Mouse (Mus musculus) duodenum, adult 2 months (tissue): ENCODE results near the gene Cyb561. TPM values are rescaled to one million over a fixed set of nuclear protein-coding genes. Genes with fewer than 3 reads are reported as not detected.

Experiments used
- polyA plus RNA-seq: library from polyadenylated mRNA; depleted of rRNA; stranded (reverse); fragments of >200 nt; gene quantifications from 2 replicates; pipeline ENCODE4 v1.2.3, GENCODE M21; 2012; ENCODE audit warnings: low replicate concordance; rRNA removed

Gene Cyb561
- 37.2 and 62.5 TPM in 2 replicates for polyA plus RNA-seq

DNA sequence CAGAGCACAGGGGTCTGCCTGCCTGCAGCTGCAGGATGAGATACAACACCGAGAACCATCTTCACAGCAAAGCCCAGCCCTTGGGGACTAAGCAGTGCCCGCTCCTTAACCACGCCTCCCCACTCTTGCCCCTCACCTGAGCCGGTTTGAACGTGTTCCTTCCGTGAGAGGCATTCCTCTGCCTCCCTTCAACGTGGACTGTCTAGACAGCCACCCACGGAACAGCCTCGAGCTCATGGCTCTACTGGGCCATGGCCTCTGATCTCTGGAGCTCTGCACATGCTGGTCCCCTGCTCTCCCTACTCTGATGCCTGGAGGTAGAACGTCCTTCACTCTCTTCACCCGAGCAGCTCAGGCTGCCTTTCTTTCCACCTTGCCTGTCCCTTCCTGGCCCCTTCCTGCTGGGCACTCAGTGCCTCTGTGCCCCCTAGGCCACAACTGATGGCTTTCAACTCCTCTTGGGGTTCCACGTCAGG lies at the start of gene Cyb561:
TSS of gene Cyb561 (minus strand) at position 426 of the 476 bp plus-strand sequence.

DNA sequence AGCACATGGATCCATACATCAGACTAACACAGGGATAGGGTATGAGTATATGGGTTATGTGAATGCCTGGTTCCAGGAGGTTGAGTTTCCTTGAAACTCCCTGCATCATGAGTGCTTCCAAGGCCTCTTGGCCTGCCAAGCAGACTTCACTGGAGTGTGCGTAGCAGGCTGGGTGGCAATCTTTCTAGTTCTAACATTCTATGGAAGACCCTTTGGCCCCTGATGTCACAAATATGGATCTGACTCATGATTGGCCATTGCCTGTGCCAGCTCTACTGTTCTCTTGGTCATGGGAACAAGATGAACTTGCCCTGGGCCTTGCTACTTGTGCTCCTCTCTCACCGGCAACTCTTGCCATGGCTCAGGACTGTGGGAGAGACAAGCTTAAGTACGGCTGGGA lies 41.2 kb upstream of the Cyb561 start, which contains the start of gene Ace3:
TSS of gene Ace3 (plus strand) at position 301 of the 400 bp plus-strand sequence.

DNA sequence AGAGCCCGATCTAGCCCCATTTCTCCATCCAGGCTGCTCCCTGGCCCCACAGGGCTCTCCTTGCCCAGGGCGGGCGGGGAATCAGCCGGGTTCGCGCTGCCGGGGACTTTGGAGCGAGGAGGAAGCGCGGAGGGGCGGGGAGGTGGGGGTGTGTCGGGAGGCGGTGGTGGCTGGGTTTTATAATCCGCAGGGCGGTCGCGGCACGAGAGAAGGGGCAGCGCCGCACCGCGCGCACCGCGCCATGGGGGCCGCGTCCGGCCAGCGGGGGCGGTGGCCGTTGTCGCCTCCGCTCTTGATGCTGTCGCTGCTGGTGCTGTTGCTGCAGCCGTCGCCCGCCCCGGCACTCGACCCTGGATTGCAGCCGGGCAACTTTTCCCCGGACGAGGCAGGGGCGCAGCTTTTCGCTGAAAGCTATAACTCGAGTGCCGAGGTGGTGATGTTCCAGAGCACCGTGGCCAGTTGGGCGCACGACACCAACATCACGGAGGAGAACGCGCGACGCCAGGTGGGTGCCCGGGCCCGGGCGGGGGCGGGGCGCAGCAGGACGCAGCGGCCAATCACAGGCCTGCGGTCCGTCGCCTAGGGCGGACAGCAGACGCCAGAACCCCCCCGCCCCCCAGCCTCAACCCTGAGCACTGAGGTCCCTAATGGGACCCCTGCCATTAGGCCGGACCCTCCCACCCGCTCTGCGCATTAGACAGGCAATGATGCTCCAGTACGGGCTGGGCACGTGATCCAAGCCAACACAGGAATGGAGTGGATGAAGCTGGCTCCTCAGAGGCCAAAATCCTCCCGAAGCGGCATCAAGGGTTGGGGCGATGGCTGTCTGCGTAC lies 14.8 kb upstream of the Cyb561 start, which contains the start of gene Ace:
TSS of gene Ace (plus strand) at position 205 of the 834 bp plus-strand sequence.

Other genes with a start within 250 kb of the Cyb561 start
- 154 and 931 TPM in 2 replicates for gene Ace, start 14.6 kb upstream of the Cyb561 start, polyA plus RNA-seq
- gene Ace3, start 41.3 kb upstream of the Cyb561 start, polyA plus RNA-seq = not detected in 2 replicates
- gene Kcnh6, start 54.8 kb upstream of the Cyb561 start, polyA plus RNA-seq = 1.1 and 2.2 TPM in 2 replicates
- 34.0 and 47.0 TPM in 2 replicates for gene Dcaf7, start 83.5 kb upstream of the Cyb561 start, polyA plus RNA-seq
- gene Taco1, start 112.7 kb upstream of the Cyb561 start, polyA plus RNA-seq = 11.2 and 12.8 TPM in 2 replicates
- gene Map3k3, start 131.3 kb upstream of the Cyb561 start, polyA plus RNA-seq = 7.4 and 7.6 TPM in 2 replicates
- not detected in 2 replicates for gene Gm10840, start 207.5 kb upstream of the Cyb561 start, polyA plus RNA-seq
- 16.2 and 20.3 TPM in 2 replicates for gene Limd2, start 207.5 kb upstream of the Cyb561 start, polyA plus RNA-seq
- gene Strada, start 248.8 kb upstream of the Cyb561 start, polyA plus RNA-seq = 5.2 and 7.4 TPM in 2 replicates